Mouse (Mus musculus) embryo, embryonic 11.5 days (tissue): ENCODE measurements at regions not wholly inside any gene's neighbourhood (a gene's known extent, or its start where the extent isn't known, plus 50 kb on each side); places are given as distances from the start of the nearest gene placed in this dataset.

Experiments used
- DNase-seq: peaks from one replicate; pipeline ENCODE4 v3.0.0-alpha.2; 2012; ENCODE audit warnings: low read depth, low spot score

DNA sequence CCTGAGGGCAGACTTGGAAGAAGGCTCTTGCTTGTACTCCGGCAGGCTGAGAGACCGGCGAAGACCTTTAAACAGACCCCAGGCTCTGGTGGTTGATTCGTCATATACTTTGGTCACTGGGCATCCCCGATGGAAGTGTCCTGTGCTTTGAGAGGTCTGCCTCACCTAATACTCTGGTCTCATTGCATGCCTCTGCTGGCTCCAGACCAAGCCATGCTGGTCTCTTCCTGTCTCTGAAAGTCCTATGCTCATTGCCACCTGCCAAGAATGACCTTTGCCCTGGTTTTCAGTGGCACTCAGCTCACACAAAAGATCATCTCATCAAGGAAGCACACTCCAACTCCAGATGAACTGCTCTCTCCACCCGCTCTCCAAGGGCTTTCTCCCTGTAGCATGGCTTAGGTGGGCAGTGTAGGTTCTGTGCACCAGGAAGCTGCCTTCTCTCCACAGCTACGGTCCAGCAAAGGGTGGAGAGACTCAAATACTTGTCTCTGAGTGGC lies 126.0 kb upstream of the Rcn1 start:
- DNase-seq, result no peak

DNA sequence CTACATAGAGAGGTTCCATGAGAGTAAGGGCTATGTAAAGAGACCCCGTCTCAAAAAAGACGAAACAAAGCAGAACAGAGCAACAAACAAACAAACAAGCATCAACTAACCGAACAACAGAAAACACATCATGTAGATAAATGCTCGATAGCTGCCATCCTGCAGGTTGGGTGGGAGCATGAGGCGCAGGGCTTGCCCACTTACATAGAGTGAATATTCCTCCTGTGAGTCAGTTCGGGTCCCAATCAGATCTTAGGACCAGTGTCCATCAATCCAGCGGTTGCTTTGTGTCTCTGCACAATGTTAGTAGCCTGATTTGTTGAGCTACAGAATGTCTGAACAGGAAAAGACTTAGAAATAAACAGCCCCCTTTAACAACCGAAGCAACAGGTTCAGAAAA lies 129.4 kb upstream of the Rcn1 start:
- no peak for DNase-seq

DNA sequence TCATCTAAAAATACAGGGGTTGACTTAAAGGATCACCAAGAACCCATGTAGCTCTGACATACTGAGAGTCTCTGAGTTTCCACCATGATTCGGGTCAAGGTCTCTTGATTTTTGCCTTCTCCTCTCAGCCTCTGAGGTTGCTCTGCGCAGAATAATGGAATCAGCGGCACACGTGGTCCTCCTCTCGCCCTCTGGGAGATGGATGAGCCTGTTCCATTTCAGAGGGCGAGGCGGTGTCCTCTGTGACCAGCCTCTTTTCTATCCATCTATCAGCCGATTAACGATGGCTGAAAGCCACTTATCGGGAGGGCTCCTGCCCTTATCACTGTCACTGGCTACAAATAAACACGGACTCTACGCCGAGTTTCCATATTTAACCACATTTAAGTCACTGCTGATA lies 124.6 kb upstream of the Pax6 start:
- no peak for DNase-seq

DNA sequence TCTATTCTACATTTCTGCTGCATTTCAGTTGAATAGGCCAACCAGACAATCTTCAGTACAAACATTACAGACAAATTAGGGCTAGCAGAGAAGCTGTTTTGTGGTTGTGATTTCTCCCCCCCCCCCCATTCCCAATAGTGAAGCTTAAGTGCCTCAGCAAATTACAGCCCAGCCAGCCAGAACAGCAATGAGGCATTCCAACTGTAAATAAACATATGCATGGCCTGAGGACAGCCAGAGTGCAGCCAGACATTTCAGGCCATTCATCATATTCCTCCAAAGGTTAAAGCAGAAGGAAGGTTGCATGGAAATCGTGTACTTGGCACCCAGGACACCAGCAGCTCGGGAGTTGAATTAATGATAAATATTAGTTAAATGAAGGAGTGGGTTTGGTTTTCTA lies 116.6 kb upstream of the Pax6 start:
- no peak for DNase-seq

DNA sequence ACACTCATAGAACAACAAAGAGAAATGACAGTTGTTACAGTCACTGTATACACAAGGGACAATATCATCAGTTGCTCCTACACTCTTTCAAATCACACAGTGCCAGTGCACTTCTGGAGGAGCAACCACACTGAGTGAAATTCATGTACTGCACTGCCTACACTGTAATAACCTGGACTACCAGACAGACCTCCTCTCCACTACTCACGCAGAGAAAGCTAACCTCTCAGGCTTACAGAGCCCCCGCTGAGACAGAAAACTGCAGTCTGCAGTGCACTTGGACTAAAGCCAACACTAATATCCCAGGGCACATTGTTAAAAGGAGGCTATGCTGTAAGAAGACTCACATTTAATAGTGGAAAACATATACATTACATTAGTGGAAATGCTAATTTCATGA lies 81.9 kb upstream of the Pax6 start:
- peak; percentile 27 for DNase-seq

DNA sequence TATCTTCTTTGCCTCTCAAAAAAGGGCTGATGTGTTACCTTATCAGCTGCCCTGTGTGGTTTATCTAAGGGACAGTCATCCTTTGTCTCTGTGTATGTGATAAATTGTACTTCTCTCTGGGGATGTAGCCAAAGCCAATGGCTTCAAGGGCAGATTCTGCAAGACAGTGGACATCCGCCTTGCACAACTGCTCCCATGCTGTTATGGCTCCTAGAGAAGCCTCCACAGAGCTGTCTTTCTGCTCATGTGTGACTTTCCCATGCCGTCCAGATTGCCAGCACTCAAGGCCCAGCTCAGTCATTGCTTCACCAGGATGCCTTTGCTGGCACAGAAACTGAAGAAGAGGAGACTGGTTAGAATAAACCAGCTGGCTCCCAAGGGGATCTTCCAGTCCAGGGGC lies 74.6 kb upstream of the Pax6 start:
- no peak for DNase-seq

DNA sequence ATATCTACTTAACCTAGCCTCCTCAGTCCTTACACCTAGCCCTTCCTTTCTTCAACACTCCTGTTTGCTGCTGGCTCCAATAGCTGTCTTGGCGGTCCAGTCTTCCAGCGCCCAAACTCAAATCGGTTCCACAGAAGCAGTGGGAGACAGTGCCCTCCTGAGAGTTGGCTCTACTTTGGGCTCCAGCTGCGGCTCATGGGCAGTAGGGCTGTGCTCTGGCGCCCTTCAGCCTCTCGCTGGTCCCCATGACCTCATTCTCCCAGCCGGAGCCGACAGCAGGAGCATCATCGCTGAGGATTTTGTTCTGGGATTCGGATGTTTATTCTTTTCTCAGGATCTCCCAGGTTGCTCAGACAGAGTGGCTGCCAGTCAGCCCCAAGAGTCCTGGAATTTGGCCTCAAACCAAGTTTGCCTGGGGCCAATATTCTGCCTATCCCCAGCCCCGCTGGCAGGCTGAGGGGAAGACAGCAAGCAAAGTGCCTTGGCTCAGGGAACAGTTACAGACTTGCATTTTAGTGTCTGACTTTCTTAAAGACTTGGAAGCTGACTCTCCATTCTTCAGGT lies 64.1 kb upstream of the Pax6 start:
- DNase-seq, result no peak

DNA sequence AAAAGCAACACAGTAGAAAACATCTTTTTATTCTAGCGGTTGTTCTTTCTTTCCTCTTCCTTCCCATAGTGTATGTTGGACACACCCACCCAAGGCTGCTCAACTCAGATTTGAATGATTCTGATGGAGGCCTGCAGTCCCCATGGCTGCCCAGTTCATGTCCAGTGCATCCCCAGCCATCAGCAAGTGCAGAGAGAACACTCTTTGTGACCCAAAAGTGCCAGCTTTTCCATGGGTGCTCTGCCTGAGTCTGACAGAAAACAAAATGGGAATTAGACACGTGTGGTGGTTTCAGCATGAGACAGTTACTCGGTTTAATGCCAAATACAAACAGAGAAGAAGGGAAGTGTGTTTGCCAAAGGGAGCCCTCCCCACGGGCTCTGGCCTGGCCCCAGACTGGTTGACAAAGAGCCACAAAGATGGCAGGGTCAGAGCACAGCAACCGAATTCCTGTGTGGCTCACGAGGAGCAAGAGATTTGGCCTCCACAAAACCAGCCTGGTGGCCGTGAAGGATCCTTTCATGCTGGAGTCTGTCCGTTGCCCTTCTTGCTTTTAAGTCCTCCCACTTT lies 60.6 kb upstream of the Pax6 start:
- no peak for DNase-seq

DNA sequence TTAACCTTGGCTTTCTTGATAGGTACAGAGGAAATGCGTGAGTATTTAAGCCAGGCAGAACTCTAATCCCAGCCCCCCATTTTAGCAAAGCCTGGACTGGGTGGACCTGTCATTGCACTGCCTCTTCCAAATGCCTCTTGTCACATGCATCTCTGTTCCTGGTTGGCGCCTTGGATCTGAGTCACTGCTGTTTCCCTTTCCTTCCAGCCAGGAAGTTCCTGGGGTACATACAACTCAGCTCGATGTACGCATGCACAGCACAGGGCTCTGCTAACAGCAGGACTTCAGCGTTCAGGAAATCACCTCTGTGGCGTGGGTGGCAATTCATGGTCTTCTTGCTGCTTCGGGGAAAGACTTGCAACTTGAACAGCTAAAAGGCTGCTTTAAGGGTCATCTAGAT lies 59.9 kb upstream of the Pax6 start:
- no peak for DNase-seq

DNA sequence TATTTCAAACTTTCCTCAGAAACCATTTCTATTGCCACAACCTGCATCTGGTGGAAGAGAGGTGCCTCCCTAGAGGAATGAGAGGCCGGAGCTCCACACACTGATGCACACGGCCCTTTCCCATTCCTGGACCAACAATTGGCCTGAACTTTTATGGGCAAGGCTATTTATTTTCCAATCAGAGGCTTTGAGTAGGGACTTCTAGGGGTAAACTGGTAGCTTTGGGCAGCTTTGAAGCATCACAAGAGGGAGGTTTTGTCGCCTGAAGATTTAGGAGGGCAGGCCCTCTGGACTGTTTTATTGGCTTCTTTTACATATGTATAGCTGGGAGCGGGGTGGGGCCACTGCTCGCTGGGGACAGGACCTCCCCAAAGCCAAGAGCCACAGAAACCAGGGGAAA lies 57.7 kb upstream of the Pax6 start:
- no peak for DNase-seq

DNA sequence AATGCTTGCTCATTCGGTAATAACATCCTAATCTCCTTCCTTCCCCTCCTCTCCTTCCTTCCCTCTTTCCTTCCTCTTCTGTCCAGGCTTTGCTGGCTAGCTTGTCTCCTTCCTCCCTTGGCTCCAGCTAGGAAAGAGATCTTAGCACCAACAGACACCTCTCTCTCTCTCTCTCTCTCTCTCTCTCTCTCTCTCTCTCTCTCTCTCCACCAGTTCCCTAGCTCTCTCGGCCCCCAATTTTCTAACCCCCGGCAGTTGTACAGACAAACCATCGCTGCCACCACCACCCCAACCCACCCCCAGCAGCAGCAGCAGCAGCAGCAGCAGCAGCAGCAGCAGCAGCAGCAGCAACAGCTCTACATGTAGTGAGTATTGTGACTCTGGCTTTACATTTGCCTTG lies 57.0 kb upstream of the Pax6 start:
- no peak for DNase-seq

DNA sequence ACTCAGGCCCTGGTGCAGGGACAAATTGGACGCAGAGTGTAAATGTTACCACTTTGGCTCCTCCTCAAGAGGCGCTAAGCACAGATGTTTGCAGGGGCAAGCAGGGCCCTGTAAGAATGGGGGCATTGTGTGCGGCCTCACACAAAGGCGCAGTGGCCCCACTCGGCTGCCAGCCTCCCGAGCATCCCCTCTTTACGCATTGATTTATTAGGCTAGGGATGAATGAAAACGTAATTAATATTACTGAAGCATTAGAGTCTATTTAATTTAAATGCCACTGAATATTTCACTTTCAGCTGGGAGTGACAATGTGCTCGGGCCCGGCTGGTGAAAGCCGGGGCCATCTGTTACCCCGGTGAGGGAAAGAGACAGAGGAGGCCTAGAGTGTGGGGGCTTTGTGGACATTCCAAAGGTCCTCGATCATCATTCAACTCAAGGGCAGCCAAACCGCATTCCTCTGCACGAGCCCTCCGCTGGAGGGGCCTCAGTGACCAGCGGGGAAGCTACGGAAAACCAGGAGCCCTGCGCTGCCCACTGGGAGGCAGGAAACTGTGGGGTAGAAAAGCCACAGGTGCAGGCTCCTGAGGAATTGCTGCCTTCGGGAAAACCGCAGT lies 56.5 kb upstream of the Pax6 start:
- peak; percentile 56 for DNase-seq

DNA sequence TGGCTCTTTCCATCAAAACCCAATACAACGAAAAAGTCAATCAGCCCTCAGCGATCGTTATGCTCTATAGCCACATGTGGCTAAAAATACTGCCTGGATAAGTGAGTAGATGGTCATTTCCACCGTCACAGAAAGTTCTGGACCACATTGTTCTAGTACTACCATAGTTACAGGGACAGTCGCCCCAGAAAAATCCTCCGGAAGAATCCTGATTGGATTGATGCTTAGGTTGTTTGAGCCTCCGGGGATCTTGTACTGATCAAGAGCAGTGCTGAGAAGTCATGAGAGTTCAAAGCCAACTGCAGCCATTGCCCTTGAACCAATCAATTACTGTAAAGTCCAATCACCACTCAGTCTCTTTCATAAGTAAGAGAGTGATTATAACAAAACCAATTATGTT lies 56.0 kb upstream of the Pax6 start:
- no peak for DNase-seq

DNA sequence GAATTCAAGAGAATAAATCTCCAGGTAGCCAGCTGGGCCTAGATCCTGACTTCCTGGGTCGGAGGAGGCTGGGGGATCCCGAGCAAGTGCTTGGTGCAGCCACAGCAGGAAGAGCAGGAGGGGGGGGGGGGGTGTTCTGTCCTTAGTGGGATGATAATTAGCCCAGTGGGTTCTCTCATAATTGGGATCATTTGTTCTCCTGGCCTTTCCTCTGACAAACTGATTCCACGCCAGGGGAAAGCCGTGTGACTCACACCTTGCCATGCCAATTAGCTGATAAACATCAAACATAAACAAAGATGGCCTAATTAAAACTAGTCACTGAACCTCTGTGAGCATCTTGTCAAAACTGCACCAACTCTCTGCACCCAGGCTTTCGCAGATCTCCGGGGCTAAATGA lies 55.5 kb upstream of the Pax6 start:
- no peak for DNase-seq

DNA sequence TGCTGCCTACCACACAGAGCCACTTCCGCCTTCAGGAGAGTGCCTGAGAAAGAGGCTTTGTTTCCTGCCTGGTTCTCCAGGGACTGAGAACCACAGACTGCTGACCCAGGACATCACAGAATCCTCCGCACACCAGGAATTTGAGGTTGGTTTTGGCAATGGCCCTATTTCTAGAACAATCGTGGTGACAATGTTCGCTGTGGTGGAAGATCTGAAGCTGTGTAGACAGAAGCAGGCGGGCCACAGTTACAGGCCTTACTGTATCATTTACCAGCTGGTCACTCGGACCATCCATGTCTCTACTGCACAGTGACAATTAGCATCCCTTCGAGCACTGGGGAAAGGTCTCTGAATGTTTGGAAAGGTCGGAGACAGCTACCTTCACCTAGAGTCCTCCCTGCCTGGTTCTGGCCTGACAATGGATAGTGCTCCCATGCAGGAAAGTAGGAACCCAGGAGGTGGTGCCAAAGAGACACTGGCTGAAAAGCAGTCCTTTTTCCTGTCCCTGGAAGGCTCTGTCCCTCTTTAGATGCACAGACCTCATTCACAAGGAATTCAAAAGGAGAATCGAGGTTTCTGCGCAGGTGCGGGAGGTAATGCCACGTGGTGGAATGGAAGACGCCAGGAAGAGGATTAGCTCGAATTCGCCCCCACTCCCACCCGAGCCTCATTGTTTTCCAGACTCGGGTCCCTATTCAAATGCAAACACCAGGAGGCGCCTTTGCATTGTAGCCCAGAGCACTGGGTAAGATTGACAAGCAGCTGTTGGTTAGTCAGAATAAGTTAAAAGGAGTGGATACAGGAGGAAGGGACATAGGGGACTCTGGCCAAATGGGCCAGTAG lies 52.6 kb upstream of the Pax6 start:
- DNase-seq, result no peak
